Mouse (Mus musculus) midbrain, embryonic 11.5 days (tissue): Measurements from ENCODE around the gene Stxbp3. TPM values are rescaled to one million over a fixed set of nuclear protein-coding genes. Genes with fewer than 3 reads are reported as not detected.
"Not testable (repeated sequence)": the region's sequence is repeated elsewhere in the genome, so short reads cannot be mapped to it uniquely, and the experiment has no call there.

ENCODE experiments used
- ATAC-seq: fragments of 200-750 bp; cut with Nextera tagmentation; 2 replicates; pipeline ENCODE4 v1.8.0; 2017; ENCODE audit warnings: moderate TSS enrichment, moderate library complexity; ENCODE audit not compliant: low FRiP score
- DNase-seq: peaks from one replicate; pipeline ENCODE4 v3.0.0; 2015; ENCODE audit warnings: low spot score; ENCODE audit errors: missing footprints
- H3K27ac ChIP-seq: fragments of 300-500 bp; sonication (generic); 2 replicates; pipeline ENCODE4 v1.5.1; 2014; ENCODE audit warnings: low read depth, low read length
- H3K27me3 ChIP-seq: fragments of 300-500 bp; sonication (generic); 2 replicates; pipeline ENCODE4 v1.6.1; 2014; ENCODE audit warnings: mild to moderate bottlenecking, low read length, moderate library complexity, mixed read lengths; ENCODE audit not compliant: control insufficient read depth, insufficient read depth
- H3K36me3 ChIP-seq: fragments of 300-500 bp; sonication (generic); 2 replicates; pipeline ENCODE4 v1.6.1; 2014; ENCODE audit warnings: mild to moderate bottlenecking, low read length, moderate library complexity, mixed read lengths; ENCODE audit not compliant: control insufficient read depth, insufficient read depth
- H3K4me1 ChIP-seq: fragments of 300-500 bp; sonication (generic); 2 replicates; pipeline ENCODE4 v1.6.1; 2014; ENCODE audit warnings: low read length; ENCODE audit not compliant: control insufficient read depth, insufficient read depth
- H3K4me2 ChIP-seq: fragments of 300-500 bp; sonication (generic); 2 replicates; pipeline ENCODE4 v1.6.1; 2014; ENCODE audit warnings: mild to moderate bottlenecking, moderate library complexity
- H3K4me3 ChIP-seq: fragments of 300-500 bp; sonication (generic); 2 replicates; pipeline ENCODE4 v1.5.1; 2014; ENCODE audit warnings: low read depth, low read length
- H3K9ac ChIP-seq: fragments of 300-500 bp; sonication (generic); 2 replicates; pipeline ENCODE4 v1.6.1; 2014; ENCODE audit warnings: low read length
- H3K9me3 ChIP-seq: fragments of 300-500 bp; sonication (generic); 2 replicates; pipeline ENCODE4 v1.6.1; 2016; ENCODE audit warnings: low read length; ENCODE audit not compliant: control insufficient read depth
- WGBS: fragments of 180-500 bp; shearing (Covaris S2); extraction: QIAGEN DNeasy Blood & Tissue Kit; methylation state at CpG from one replicate; pipeline ENCODE4 v1.1.7; 2014; 5-methylcytosine and 5-hydroxymethylcytosine counted together
- polyA plus RNA-seq: library from polyadenylated mRNA; unstranded; fragments of >200 nt; fragmentation: Nextera tagmentation; extraction: Ambion mirVana; gene quantifications from 2 replicates; pipeline ENCODE4 v1.2.1, GENCODE M21; 2014

Stxbp3 gene
- 23.7 and 25.7 TPM in 2 replicates for polyA plus RNA-seq

GRCm38 (mm10) chr3:108840000-108840715, at the start of gene Stxbp3:
Gene Stxbp3, minus strand, starts transcription at chr3:108840526.
- H3K4me3 ChIP-seq: peak within 1 kb of the TSS; percentile 55
- ATAC-seq: peak; percentile 97
- peak within 1 kb of the TSS; percentile 65 for H3K9ac ChIP-seq
- peak; percentile 100 for DNase-seq
- peaks cover 9% of the 10 kb centered on the region; the same call in 1 of the 2 replicates for H3K4me1 ChIP-seq
- no peak within 1 kb of the TSS for H3K27ac ChIP-seq
- no peaks in the 10 kb centered on the region for H3K36me3 ChIP-seq
- WGBS: 2% methylated on average over 52 of the region's 56 CpGs
- H3K4me2 ChIP-seq: peak within 1 kb of the TSS; percentile 70
- H3K9me3 ChIP-seq: no peaks in the 10 kb centered on the region
- no peaks in the 10 kb centered on the region for H3K27me3 ChIP-seq

- Histone ChIP-seq H3K9me3 (no peaks in the 10 kb centered on the region), H3K27me3 (no peaks in the 10 kb centered on the region), H3K9ac (no peak within 1 kb of the TSS), H3K36me3 (no peaks in the 10 kb centered on the region), H3K27ac (no peak within 1 kb of the TSS), H3K4me3 (no peak within 1 kb of the TSS), H3K4me1 (peaks cover 5% of the 10 kb centered on the region), H3K4me2 (no peak within 1 kb of the TSS)
- ATAC-seq (no peak), DNase-seq (no peak)
- 91% methylated on average over 1 of the region's 1 CpGs for WGBS
Observed at GRCm38 (mm10) chr3:108889908-108890307, 49.6 kb upstream of the Stxbp3 start, which contains the start of gene Fndc7. Gene Fndc7, minus strand, starts transcription at chr3:108890008.

GRCm38 (mm10) chr3:108887618-108887975, 47.3 kb upstream of the Stxbp3 start:
- Histone ChIP-seq H3K27me3 (no peaks in the 10 kb centered on the region), H3K9me3 (no peaks in the 10 kb centered on the region), H3K4me2 (no peak overlapping the region), H3K27ac (no peak overlapping the region), H3K36me3 (no peaks in the 10 kb centered on the region), H3K4me3 (no peak overlapping the region), H3K9ac (no peak overlapping the region), H3K4me1 (peaks cover 5% of the 10 kb centered on the region)
- 92% methylated on average over 3 of the region's 3 CpGs for WGBS
- DNase-seq (peak; percentile 76), ATAC-seq (no peak)

GRCm38 (mm10) chr3:108886934-108887617, 46.8 kb upstream of the Stxbp3 start:
- H3K27ac ChIP-seq: no peak overlapping the region
- ATAC-seq: peak; percentile 70; the same call in 1 of the 2 replicates
- peak; percentile 78 for DNase-seq
- H3K27me3 ChIP-seq: no peaks in the 10 kb centered on the region
- no peak overlapping the region for H3K4me2 ChIP-seq
- H3K9me3 ChIP-seq: no peaks in the 10 kb centered on the region
- WGBS: 66% methylated on average over 12 of the region's 12 CpGs
- H3K36me3 ChIP-seq: no peaks in the 10 kb centered on the region
- H3K4me3 ChIP-seq: no peak overlapping the region
- no peak overlapping the region for H3K9ac ChIP-seq
- H3K4me1 ChIP-seq: peaks cover 5% of the 10 kb centered on the region

GRCm38 (mm10) chr3:108885686-108886530, 45.6 kb upstream of the Stxbp3 start:
- H3K27ac ChIP-seq: no peak overlapping the region
- ATAC-seq: peak; percentile 52; the same call in 1 of the 2 replicates
- no peak overlapping the region for H3K9ac ChIP-seq
- WGBS: 53% methylated on average over 9 of the region's 9 CpGs
- H3K9me3 ChIP-seq: no peaks in the 10 kb centered on the region
- peak; percentile 82 for DNase-seq
- H3K4me2 ChIP-seq: no peak overlapping the region
- peaks cover 5% of the 10 kb centered on the region for H3K4me1 ChIP-seq
- no peaks in the 10 kb centered on the region for H3K27me3 ChIP-seq
- no peaks in the 10 kb centered on the region for H3K36me3 ChIP-seq
- no peak overlapping the region for H3K4me3 ChIP-seq

GRCm38 (mm10) chr3:108884706-108885289, 44.5 kb upstream of the Stxbp3 start:
- no peak overlapping the region for H3K9ac ChIP-seq
- no peaks in the 10 kb centered on the region for H3K36me3 ChIP-seq
- no peak overlapping the region for H3K4me3 ChIP-seq
- 63% methylated on average over 8 of the region's 8 CpGs for WGBS
- DNase-seq: no peak
- H3K27me3 ChIP-seq: no peaks in the 10 kb centered on the region
- H3K9me3 ChIP-seq: no peaks in the 10 kb centered on the region
- H3K4me2 ChIP-seq: no peak overlapping the region
- ATAC-seq: no peak
- H3K27ac ChIP-seq: no peak overlapping the region
- H3K4me1 ChIP-seq: peaks cover 5% of the 10 kb centered on the region

GRCm38 (mm10) chr3:108883067-108883466, 42.7 kb upstream of the Stxbp3 start:
- Histone ChIP-seq H3K9me3 (no peaks in the 10 kb centered on the region), H3K4me3 (no peak overlapping the region), H3K9ac (no peak overlapping the region), H3K27me3 (no peaks in the 10 kb centered on the region), H3K4me2 (no peak overlapping the region), H3K36me3 (no peaks in the 10 kb centered on the region), H3K4me1 (peaks cover 5% of the 10 kb centered on the region), H3K27ac (no peak overlapping the region)
- DNase-seq (no peak), ATAC-seq (no peak)
- 95% methylated on average over 2 of the region's 2 CpGs for whole genome bisulfite sequencing

- not testable (repeated sequence) for H3K27me3 ChIP-seq, H3K4me3 ChIP-seq, H3K4me1 ChIP-seq, ATAC-seq, DNase-seq, H3K9me3 ChIP-seq, H3K9ac ChIP-seq, H3K27ac ChIP-seq, H3K4me2 ChIP-seq, H3K36me3 ChIP-seq
- WGBS: 34% methylated on average over 4 of the region's 4 CpGs
Observed at GRCm38 (mm10) chr3:108881873-108882272, 41.5 kb upstream of the Stxbp3 start.
